9 mouse cellular contexts compared by ENCODE assay signal in genomic region chr2:32304145-32304832, GRCm38 (mm10). TPM values are rescaled to one million over a fixed set of nuclear protein-coding genes. Genes with fewer than 3 reads are reported as not detected.
DNase-seq lines count a peak whose midpoint lies in the region; ATAC-seq and TF ChIP-seq lines count a peak whose summit lies in the region.
"Had no signal": no experiment of that assay in that cellular context is flagged by ENCODE, and none has a peak within 500 bp of the region (broad histone marks: within the 10 kb centered on the region; RNA-seq: fewer than 3 reads in every experiment).

No protein-coding gene starts in this region.

- 56% methylated on average over 8 of the region's 8 CpGs for WGBS in neural tube, embryonic 11.5 days

- H3K79me2 ChIP-seq in MEL (ENCODE audit: control insufficient read depth, insufficient read depth, low read length, poor library complexity) = no peaks in the 10 kb centered on the region

- no peak for TF ChIP-seq POLR2A in MEL (IDR thresholded peaks at IDR 0.05; ENCODE audit: control insufficient read depth in 1 of 2, insufficient read depth in 1 of 2, low read depth in 1 of 2, low read length in 2 of 2, poor library complexity in 1 of 2)

- no peak for TF ChIP-seq EP300 in MEL (IDR thresholded peaks at IDR 0.05; ENCODE audit: low read depth in 1 of 2, low read length in 2 of 2)

- H3K4me3 ChIP-seq in MEL (ENCODE audit: control insufficient read depth in 1 of 2, insufficient read depth in 1 of 2, low read depth in 2 of 2, low read length in 2 of 2) = no peak overlapping the region
- no peak overlapping the region for H3K4me3 ChIP-seq in neural tube, embryonic 11.5 days (ENCODE audit: low read depth, low read length)
- H3K4me3 ChIP-seq: lung, embryonic 15.5 days had no signal

- H3K9ac ChIP-seq in MEL (ENCODE audit: control insufficient read depth, low read depth, low read length, poor library complexity, severe bottlenecking) = no peak overlapping the region
- no peak overlapping the region for H3K9ac ChIP-seq in neural tube, embryonic 11.5 days (ENCODE audit: low read length)
- H3K9ac ChIP-seq: lung, embryonic 15.5 days had no signal

- no peaks in the 10 kb centered on the region for H3K9me3 ChIP-seq in MEL (replicated peaks; ENCODE audit: insufficient read depth, low read length)
- H3K9me3 ChIP-seq in neural tube, embryonic 11.5 days (ENCODE audit: control insufficient read depth, low read length) = no peaks in the 10 kb centered on the region
- H3K9me3 ChIP-seq: lung, embryonic 15.5 days had no signal

- intact Hi-C loops in left cerebral cortex, postnatal 36 days (cut with DNase I) = no loop called here

- peaks cover 0 to 2% of the 10 kb centered on the region in 2 experiments; a peak in 2 of 4 replicates for H3K36me3 ChIP-seq in MEL (ENCODE audit: control insufficient read depth in 1 of 2, insufficient read depth in 2 of 2, low read length in 2 of 2)
- H3K36me3 ChIP-seq in neural tube, embryonic 11.5 days (ENCODE audit: control insufficient read depth, insufficient read depth, low read length) = peaks cover 29% of the 10 kb centered on the region

- DNase-seq in layer of hippocampus, postnatal 10 days (ENCODE audit: low spot score in 2 of 2) = peak; percentile 58 to 62
- DNase-seq in layer of hippocampus, adult 9-10 months (ENCODE audit: low spot score) = no peak
- peak; percentile 56 for DNase-seq in MEL (ENCODE audit: low read depth, low spot score)
- peak; percentile 85 to 86 for DNase-seq in cerebellum, adult 18-20 months
- peak; percentile 80 for DNase-seq in forelimb bud, embryonic 11.5 days (ENCODE audit: low read depth, low spot score)
- peak; percentile 72 to 75 for DNase-seq in left cerebral cortex, postnatal 36 days (ENCODE audit: low spot score in 2 of 2)
- peak; percentile 64 for DNase-seq in neural tube, embryonic 11.5 days (ENCODE audit: low spot score)
- no peak for DNase-seq in layer of hippocampus, adult 9-11 months

- no peak overlapping the region for H3K4me2 ChIP-seq in neural tube, embryonic 11.5 days (ENCODE audit: low read depth)
- H3K4me2 ChIP-seq: lung, embryonic 15.5 days had no signal

- H3K27ac ChIP-seq in MEL (ENCODE audit: control insufficient read depth, low read depth, low read length) = no peak overlapping the region
- no peak overlapping the region for H3K27ac ChIP-seq in neural tube, embryonic 11.5 days (ENCODE audit: low read depth, low read length)
- H3K27ac ChIP-seq: lung, embryonic 15.5 days had no signal

- H3K4me1 ChIP-seq in MEL (ENCODE audit: control insufficient read depth in 1 of 2, insufficient read depth in 2 of 2, low read length in 2 of 2) = no peaks in the 10 kb centered on the region
- no peaks in the 10 kb centered on the region for H3K4me1 ChIP-seq in neural tube, embryonic 11.5 days (ENCODE audit: control insufficient read depth, insufficient read depth, low read length)
- H3K4me1 ChIP-seq: lung, embryonic 15.5 days had no signal

- no peaks in the 10 kb centered on the region for H3K27me3 ChIP-seq in MEL (ENCODE audit: control insufficient read depth in 1 of 2, insufficient read depth in 2 of 2, low read length in 2 of 2)
- H3K27me3 ChIP-seq in neural tube, embryonic 11.5 days (ENCODE audit: control insufficient read depth, insufficient read depth, low read length) = 0 out of 2 replicates have a peak, but pooled peaks cover under 1% of the 10 kb centered on the region
- H3K27me3 ChIP-seq: lung, embryonic 15.5 days had no signal

- ATAC-seq in neural tube, embryonic 11.5 days (ENCODE audit: insufficient read depth, low FRiP score, low TSS enrichment) = no peak

- peak; percentile 36 for TF ChIP-seq RAD21 in MEL (IDR thresholded peaks at IDR 0.05; ENCODE audit: low read depth, low read length)

- TF ChIP-seq CTCF in MEL (IDR thresholded peaks at IDR 0.05 in 2 of 3, conservative IDR thresholded peaks at IDR 0.05 in 1 of 3; ENCODE audit: control insufficient read depth in 1 of 3, insufficient read depth in 1 of 3, low read depth in 2 of 3, low read length in 3 of 3, poor library complexity in 1 of 3, severe bottlenecking in 1 of 3) = peak; percentile 68 to 71 (median 70)

TF ChIP-seq in MEL, 35 proteins besides CTCF, POLR2A, EP300 and RAD21:
- peak; percentile 54 for TF ChIP-seq SMC3 (IDR thresholded peaks at IDR 0.05; ENCODE audit: low read depth, low read length)
- TF ChIP-seq POLR2AphosphoS2 (IDR thresholded peaks at IDR 0.05; ENCODE audit: low read length) = no peak
TF ChIP-seq in MEL: peak in this region for 1.

RNA-seq across cellular contexts. Expression of gene Swi5, which starts 16.4 kb away (rescaled TPM):
- 100 to 1,000 TPM; 237 to 239 TPM for total RNA-seq in layer of hippocampus, postnatal 10 days (2021)
- 342 and 371 TPM in 2 replicates for total RNA-seq in MEL (2012; rRNA removed)
- polyA plus RNA-seq in MEL (2012; ENCODE audit: insufficient read depth in 1 of 2, insufficient read length in 2 of 2, low read depth in 1 of 2, low replicate concordance in 2 of 2, missing spikeins in 1 of 2) = 100 to 1,000 TPM in 1 of 2 experiments, not detected in 1; 480 TPM
- total RNA-seq in left cerebral cortex, postnatal 36 days (2021) = 100 to 1,000 TPM; 207 to 208 TPM
- 330 and 385 TPM in 2 replicates for polyA plus RNA-seq in neural tube, embryonic 11.5 days (2014; fragmentation: Nextera tagmentation; extraction: Ambion mirVana)

RNA-seq across cellular contexts. Expression of gene Golga2, which starts 17.1 kb away (rescaled TPM):
- total RNA-seq in layer of hippocampus, postnatal 10 days (2021) = 10 to 100 TPM; 75.1 to 78.9 TPM
- total RNA-seq in MEL (2012; rRNA removed) = 20.3 TPM in 2 replicates
- 10 to 100 TPM in 1 of 2 experiments, not detected in 1; 38.6 TPM for polyA plus RNA-seq in MEL (2012; ENCODE audit: insufficient read depth in 1 of 2, insufficient read length in 2 of 2, low read depth in 1 of 2, low replicate concordance in 2 of 2, missing spikeins in 1 of 2)
- 10 to 100 TPM; 83.4 to 89.9 TPM for total RNA-seq in left cerebral cortex, postnatal 36 days (2021)
- 22.1 and 23.8 TPM in 2 replicates for polyA plus RNA-seq in neural tube, embryonic 11.5 days (2014; fragmentation: Nextera tagmentation; extraction: Ambion mirVana)

RNA-seq across cellular contexts. Expression of gene Uck1, which starts 44.3 kb away (rescaled TPM):
- 10 to 100 TPM; 64.8 to 64.9 TPM for total RNA-seq in layer of hippocampus, postnatal 10 days (2021)
- 60.1 and 73.7 TPM in 2 replicates for total RNA-seq in MEL (2012; rRNA removed)
- polyA plus RNA-seq in MEL (2012; ENCODE audit: insufficient read depth in 1 of 2, insufficient read length in 2 of 2, low read depth in 1 of 2, low replicate concordance in 2 of 2, missing spikeins in 1 of 2) = 10 to 100 TPM in 1 of 2 experiments, not detected in 1; 60.6 TPM
- 10 to 100 TPM; 50.1 to 52.6 TPM for total RNA-seq in left cerebral cortex, postnatal 36 days (2021)
- 66.1 and 68.9 TPM in 2 replicates for polyA plus RNA-seq in neural tube, embryonic 11.5 days (2014; fragmentation: Nextera tagmentation; extraction: Ambion mirVana)

RNA-seq across cellular contexts. Expression of gene Ciz1, which starts 47.8 kb away (rescaled TPM):
- 10 to 100 TPM; 74.6 to 75.0 TPM for total RNA-seq in layer of hippocampus, postnatal 10 days (2021)
- total RNA-seq in MEL (2012; rRNA removed) = 20.7 and 21.6 TPM in 2 replicates
- 10 to 100 TPM in 1 of 2 experiments, not detected in 1; 99.8 TPM for polyA plus RNA-seq in MEL (2012; ENCODE audit: insufficient read depth in 1 of 2, insufficient read length in 2 of 2, low read depth in 1 of 2, low replicate concordance in 2 of 2, missing spikeins in 1 of 2)
- total RNA-seq in left cerebral cortex, postnatal 36 days (2021) = 10 to 100 TPM; 60.4 to 97.8 TPM
- 57.0 TPM in 2 replicates for polyA plus RNA-seq in neural tube, embryonic 11.5 days (2014; fragmentation: Nextera tagmentation; extraction: Ambion mirVana)

RNA-seq across cellular contexts. Expression of gene Dnm1, which starts 48.8 kb away (rescaled TPM):
- 100 to 1,000 TPM; 715 to 725 TPM for total RNA-seq in layer of hippocampus, postnatal 10 days (2021)
- 0.42 and 0.49 TPM in 2 replicates for total RNA-seq in MEL (2012; rRNA removed)
- polyA plus RNA-seq in MEL (2012; ENCODE audit: insufficient read depth in 1 of 2, insufficient read length in 2 of 2, low read depth in 1 of 2, low replicate concordance in 2 of 2, missing spikeins in 1 of 2) = 1 to 10 TPM in 1 of 2 experiments, not detected in 1; 5.0 TPM
- 1,000 to 10,000 TPM; 1,215 to 1,406 TPM for total RNA-seq in left cerebral cortex, postnatal 36 days (2021)
- 23.7 and 29.5 TPM in 2 replicates for polyA plus RNA-seq in neural tube, embryonic 11.5 days (2014; fragmentation: Nextera tagmentation; extraction: Ambion mirVana)

Comparison
In these comparisons a context has a peak if more than half of its experiments do, and no peak if none do; other contexts are left out.
1. DNase-seq: peak in layer of hippocampus, postnatal 10 days (2 of 2), MEL (single experiment), cerebellum, adult 18-20 months (2 of 2), forelimb bud, embryonic 11.5 days (single experiment), left cerebral cortex, postnatal 36 days (2 of 2) and neural tube, embryonic 11.5 days (single experiment); none in layer of hippocampus, adult 9-10 months (single experiment) and layer of hippocampus, adult 9-11 months (single experiment).